Mouse (Mus musculus) mammary gland, adult 2 months (tissue): ENCODE results near the gene Klk1. TPM values are rescaled to one million over a fixed set of nuclear protein-coding genes. Genes with fewer than 3 reads are reported as not detected.

Experiments
- polyA plus RNA-seq: library from polyadenylated mRNA; depleted of rRNA; stranded (reverse); fragments of >200 nt; gene quantifications from 2 replicates; pipeline ENCODE4 v1.2.3, GENCODE M21; 2012; ENCODE audit warnings: low replicate concordance; rRNA removed

The Klk1 gene
- polyA plus RNA-seq = 5.2 and 8.6 TPM in 2 replicates

GRCm38 (mm10) chr7:44225076-44225475 is at the start of gene Klk1:
Gene Klk1, plus strand, starts transcription at chr7:44225360.

GRCm38 (mm10) chr7:44187936-44188335 is 37.2 kb upstream of the Klk1 start, which contains the start of gene Klk1b24:
Gene Klk1b24, plus strand, starts transcription at chr7:44188236.

GRCm38 (mm10) chr7:44197891-44198290 is 27.3 kb upstream of the Klk1 start, which contains the start of gene Klk1b3:
Gene Klk1b3, plus strand, starts transcription at chr7:44198191.

GRCm38 (mm10) chr7:44207135-44207534 is 18.0 kb upstream of the Klk1 start, which contains the start of gene Klk1b4:
Gene Klk1b4, plus strand, starts transcription at chr7:44207435.

GRCm38 (mm10) chr7:44215645-44216044 is 9.5 kb upstream of the Klk1 start, which contains the start of gene Klk1b5:
Gene Klk1b5, plus strand, starts transcription at chr7:44215945.

GRCm38 (mm10) chr7:44235909-44236308 is 10.7 kb downstream of the Klk1 start, which contains the start of gene Gm36864:
Gene Gm36864, plus strand, starts transcription at chr7:44236177.

GRCm38 (mm10) chr7:44246055-44246983 is 21.2 kb downstream of the Klk1 start, which contains the start of the genes 1700028J19Rik and 2410002F23Rik:
Gene 1700028J19Rik, minus strand, starts transcription at chr7:44246695.
Gene 2410002F23Rik, plus strand, starts transcription at chr7:44246722.

GRCm38 (mm10) chr7:44257278-44257677 is 32.1 kb downstream of the Klk1 start, which contains the start of gene Acp4:
Gene Acp4, minus strand, starts transcription at chr7:44257378.

GRCm38 (mm10) chr7:44261147-44261546 is 36.0 kb downstream of the Klk1 start, which contains the start of gene Gm15517:
Gene Gm15517, plus strand, starts transcription at chr7:44261447.

Other genes starting within 250 kb of the Klk1 start
- gene Klk1b9, start 249.3 kb upstream of the Klk1 start, polyA plus RNA-seq = not detected in 2 replicates
- gene Klk1b11, start 229.5 kb upstream of the Klk1 start, polyA plus RNA-seq = 0.14 TPM in 1 of 2 replicates, not detected in the other
- 0.09 TPM in 1 of 2 replicates, not detected in the other for gene Klk1b26, start 213.2 kb upstream of the Klk1 start, polyA plus RNA-seq
- 1.4 and 3.0 TPM in 2 replicates for gene Klk1b27, start 173.1 kb upstream of the Klk1 start, polyA plus RNA-seq
- gene Klk1b21, start 123.0 kb upstream of the Klk1 start, polyA plus RNA-seq = not detected in 2 replicates
- not detected in 2 replicates for gene Klk1b22, start 112.7 kb upstream of the Klk1 start, polyA plus RNA-seq
- not detected in 2 replicates for gene Klk1b16, start 88.6 kb upstream of the Klk1 start, polyA plus RNA-seq
- not detected in 2 replicates for gene Klk1b24, start 37.1 kb upstream of the Klk1 start, polyA plus RNA-seq
- not detected in 2 replicates for gene Klk1b3, start 27.2 kb upstream of the Klk1 start, polyA plus RNA-seq
- gene Klk1b4, start 17.9 kb upstream of the Klk1 start, polyA plus RNA-seq = not detected in 2 replicates
- gene Klk1b5, start 9.4 kb upstream of the Klk1 start, polyA plus RNA-seq = not detected in 2 replicates
- gene Gm36864, start 10.8 kb downstream of the Klk1 start, polyA plus RNA-seq = not detected in 2 replicates
- gene 1700028J19Rik, start 21.3 kb downstream of the Klk1 start, polyA plus RNA-seq = 1.3 and 2.7 TPM in 2 replicates
- gene 2410002F23Rik, start 21.4 kb downstream of the Klk1 start, polyA plus RNA-seq = 75.6 and 148 TPM in 2 replicates
- gene Acp4, start 32.0 kb downstream of the Klk1 start, polyA plus RNA-seq = not detected in 2 replicates
- not detected in 2 replicates for gene Gm15517, start 36.1 kb downstream of the Klk1 start, polyA plus RNA-seq
- gene Clec11a, start 81.5 kb downstream of the Klk1 start, polyA plus RNA-seq = 4.7 and 10.7 TPM in 2 replicates
- 0.89 and 3.2 TPM in 2 replicates for gene Shank1, start 84.9 kb downstream of the Klk1 start, polyA plus RNA-seq
- 5.9 and 7.8 TPM in 2 replicates for gene Syt3, start 158.7 kb downstream of the Klk1 start, polyA plus RNA-seq
- 0.94 and 1.2 TPM in 2 replicates for gene 1700008O03Rik, start 160.5 kb downstream of the Klk1 start, polyA plus RNA-seq
- 0.72 and 1.2 TPM in 2 replicates for gene Lrrc4b, start 203.7 kb downstream of the Klk1 start, polyA plus RNA-seq
- 0.29 and 3.4 TPM in 2 replicates for gene Aspdh, start 240.0 kb downstream of the Klk1 start, polyA plus RNA-seq
- gene Josd2, start 242.6 kb downstream of the Klk1 start, polyA plus RNA-seq = 157 and 197 TPM in 2 replicates